ENCODE assay signal across 8 mouse cellular contexts in the genomic region with DNA sequence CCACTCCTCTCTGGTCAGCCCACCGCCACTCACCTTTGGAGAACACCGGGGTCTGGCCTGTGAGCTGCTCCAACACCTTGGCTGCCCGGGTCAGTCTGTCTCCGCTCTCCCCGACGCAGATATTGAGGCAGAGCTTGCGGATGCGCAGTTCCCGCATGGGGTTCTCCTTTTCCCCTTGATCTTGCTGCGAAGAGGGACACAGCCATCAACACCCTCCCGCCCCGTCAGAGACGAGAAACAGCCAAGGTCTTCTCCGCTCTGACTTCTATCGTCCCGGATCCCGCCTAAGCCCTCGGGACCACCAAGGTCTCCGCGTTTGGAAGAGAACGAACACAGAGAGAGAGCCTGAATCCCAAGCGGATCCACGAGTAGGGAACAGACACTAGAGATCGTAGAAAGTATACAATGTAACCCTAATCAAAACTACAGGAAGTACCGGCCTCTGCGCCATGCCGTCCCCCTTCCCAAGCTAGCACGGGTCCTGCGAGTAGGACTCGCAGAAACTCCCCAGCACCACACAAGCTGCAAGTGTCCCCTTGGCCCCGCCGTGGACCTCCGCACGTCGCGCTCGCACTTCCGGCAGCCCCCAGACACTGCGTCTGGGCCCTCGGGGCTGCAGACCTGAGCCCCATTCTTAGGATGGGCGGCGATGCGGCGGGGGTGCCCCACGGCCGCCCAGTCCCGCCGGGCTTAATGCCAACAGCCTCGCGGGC. TPM values are rescaled to one million over a fixed set of nuclear protein-coding genes. Genes with fewer than 3 reads are reported as not detected.
A peak's percentile ranks its signal among the peaks of the same experiment; 100 is the strongest.
DNase-seq lines count a peak whose midpoint lies in the region; ATAC-seq and TF ChIP-seq lines count a peak whose summit lies in the region.

No protein-coding gene starts in this region.

- no peaks in the 10 kb centered on the region for H3K9me3 ChIP-seq in lung, embryonic 14.5 days (ENCODE audit: low read depth, low read length)
- H3K9me3 ChIP-seq in forebrain, embryonic 12.5 days = no peaks in the 10 kb centered on the region
- no peaks in the 10 kb centered on the region for H3K9me3 ChIP-seq in limb, embryonic 10.5 days (replicated peaks)
- no peaks in the 10 kb centered on the region for H3K9me3 ChIP-seq in neural tube, embryonic 13.5 days

- H3K36me3 ChIP-seq in lung, embryonic 14.5 days (ENCODE audit: insufficient read depth) = peaks cover 47% of the 10 kb centered on the region
- peaks cover 46% of the 10 kb centered on the region for H3K36me3 ChIP-seq in forebrain, embryonic 12.5 days (replicated peaks)
- peaks cover 47% of the 10 kb centered on the region for H3K36me3 ChIP-seq in limb, embryonic 10.5 days
- H3K36me3 ChIP-seq in neural tube, embryonic 13.5 days = peaks cover 41% of the 10 kb centered on the region

- TF ChIP-seq CTCF in lung, embryonic 14.5 days (IDR thresholded peaks at IDR 0.05; ENCODE audit: low read depth) = no peak

- H3K27ac ChIP-seq in lung, embryonic 14.5 days (ENCODE audit: low read depth) = peak overlapping the region; percentile 95
- peak overlapping the region; percentile 95 for H3K27ac ChIP-seq in forebrain, embryonic 12.5 days
- peak overlapping the region; percentile 98 for H3K27ac ChIP-seq in limb, embryonic 10.5 days
- H3K27ac ChIP-seq in neural tube, embryonic 13.5 days (replicated peaks) = peak overlapping the region; percentile 95

- ATAC-seq in lung, embryonic 14.5 days (ENCODE audit: insufficient read depth) = peak; percentile 77
- ATAC-seq in forebrain, embryonic 12.5 days (ENCODE audit: low FRiP score) = peak; percentile 82
- peak; percentile 88 for ATAC-seq in neural tube, embryonic 13.5 days (ENCODE audit: low read depth)

- DNase-seq in lung, embryonic 14.5 days = peak; percentile 68
- no peak for DNase-seq in lung, postnatal 25 days (ENCODE audit: low spot score)
- peak; percentile 25 for DNase-seq in adipocyte (ENCODE audit: low spot score)
- DNase-seq in limb, embryonic 10.5 days (ENCODE audit: low spot score) = no peak
- no peak for DNase-seq in urinary bladder, postnatal 4 days (ENCODE audit: low spot score in 2 of 2)
- no peak for DNase-seq in left cerebral cortex, adult 11 months (ENCODE audit: low spot score)

- H3K4me3 ChIP-seq in lung, embryonic 14.5 days (ENCODE audit: low read depth, low read length) = peak overlapping the region; percentile 95
- peak overlapping the region; percentile 95 for H3K4me3 ChIP-seq in forebrain, embryonic 12.5 days (replicated peaks)
- peak overlapping the region; percentile 92 for H3K4me3 ChIP-seq in limb, embryonic 10.5 days
- peak overlapping the region; percentile 81 for H3K4me3 ChIP-seq in neural tube, embryonic 13.5 days

- no peaks in the 10 kb centered on the region for H3K27me3 ChIP-seq in lung, embryonic 14.5 days (ENCODE audit: insufficient read depth, low read length)
- no peaks in the 10 kb centered on the region for H3K27me3 ChIP-seq in forebrain, embryonic 12.5 days
- H3K27me3 ChIP-seq in limb, embryonic 10.5 days (ENCODE audit: low read depth, poor library complexity, severe bottlenecking) = no peaks in the 10 kb centered on the region
- no peaks in the 10 kb centered on the region for H3K27me3 ChIP-seq in neural tube, embryonic 13.5 days

- under 1% methylated on average over 49 of the region's 50 CpGs for WGBS in lung, embryonic 14.5 days
- WGBS in forebrain, embryonic 12.5 days = 1% methylated on average over 50 of the region's 50 CpGs
- under 1% methylated on average over 50 of the region's 50 CpGs for WGBS in limb, embryonic 10.5 days
- 0% methylated on average over 50 of the region's 50 CpGs for whole genome bisulfite sequencing in neural tube, embryonic 13.5 days

- H3K4me1 ChIP-seq in lung, embryonic 14.5 days (ENCODE audit: insufficient read depth) = peaks cover 10% of the 10 kb centered on the region; the same call in 1 of the 2 replicates
- H3K4me1 ChIP-seq in forebrain, embryonic 12.5 days = peaks cover 23% of the 10 kb centered on the region
- H3K4me1 ChIP-seq in limb, embryonic 10.5 days = peaks cover 30% of the 10 kb centered on the region
- peaks cover 20% of the 10 kb centered on the region for H3K4me1 ChIP-seq in neural tube, embryonic 13.5 days (replicated peaks)

- H3K9ac ChIP-seq in lung, embryonic 14.5 days = peak overlapping the region; percentile 100
- peak overlapping the region; percentile 98 for H3K9ac ChIP-seq in forebrain, embryonic 12.5 days
- peak overlapping the region; percentile 93 for H3K9ac ChIP-seq in neural tube, embryonic 13.5 days

- peak overlapping the region; percentile 97 for H3K4me2 ChIP-seq in lung, embryonic 14.5 days
- H3K4me2 ChIP-seq in forebrain, embryonic 12.5 days = peak overlapping the region; percentile 97
- peak overlapping the region; percentile 82 for H3K4me2 ChIP-seq in neural tube, embryonic 13.5 days

RNA-seq across cellular contexts. Expression of a gene that starts 0.5 kb away (rescaled TPM):
- 548 and 564 TPM in 2 replicates for polyA plus RNA-seq in lung, embryonic 14.5 days (2014; fragmentation: Nextera tagmentation; extraction: Ambion mirVana)
- 315 and 333 TPM in 2 replicates for polyA plus RNA-seq in forebrain, embryonic 12.5 days (2016; fragmentation: Nextera tagmentation; extraction: Ambion mirVana)
- 510 and 589 TPM in 2 replicates for polyA plus RNA-seq in limb, embryonic 10.5 days (2016; fragmentation: Nextera tagmentation; extraction: Ambion mirVana)
- polyA plus RNA-seq in neural tube, embryonic 13.5 days (2015; fragmentation: Nextera tagmentation; extraction: Ambion mirVana) = 265 and 313 TPM in 2 replicates

RNA-seq across cellular contexts. Expression of a gene that starts 31.1 kb away (rescaled TPM):
- polyA plus RNA-seq in lung, embryonic 14.5 days (2014; fragmentation: Nextera tagmentation; extraction: Ambion mirVana) = 41.8 and 42.5 TPM in 2 replicates
- 34.2 and 37.6 TPM in 2 replicates for polyA plus RNA-seq in forebrain, embryonic 12.5 days (2016; fragmentation: Nextera tagmentation; extraction: Ambion mirVana)
- 33.2 and 38.9 TPM in 2 replicates for polyA plus RNA-seq in limb, embryonic 10.5 days (2016; fragmentation: Nextera tagmentation; extraction: Ambion mirVana)
- 26.4 and 29.2 TPM in 2 replicates for polyA plus RNA-seq in neural tube, embryonic 13.5 days (2015; fragmentation: Nextera tagmentation; extraction: Ambion mirVana)

Comparison
In these comparisons a context has a peak if more than half of its experiments do, and no peak if none do; other contexts are left out.
1. DNase-seq: peak in lung, embryonic 14.5 days (single experiment) and adipocyte (single experiment); none in lung, postnatal 25 days (single experiment), limb, embryonic 10.5 days (single experiment), urinary bladder, postnatal 4 days (0 of 2) and left cerebral cortex, adult 11 months (single experiment).
2. Peak in every context shown above with its lines, with median percentiles within 50 percentile points of each other: ATAC-seq, H3K27ac ChIP-seq, H3K4me2 ChIP-seq, H3K4me3 ChIP-seq and H3K9ac ChIP-seq.